Mouse (Mus musculus) forebrain, embryonic 14.5 days (tissue): ENCODE measurements around the gene Ldha. TPM values are rescaled to one million over a fixed set of nuclear protein-coding genes. Genes with fewer than 3 reads are reported as not detected.

Source experiments
- ATAC-seq: fragments of 200-750 bp; cut with Nextera tagmentation; 2 replicates; pipeline ENCODE4 v1.8.0; 2017; ENCODE audit warnings: mild to moderate bottlenecking, moderate library complexity
- DNase-seq: peaks from one replicate; pipeline ENCODE4 v3.0.0-alpha.2; 2015; ENCODE audit warnings: low spot score
- H3K27ac ChIP-seq: fragments of 300-500 bp; sonication (generic); 2 replicates; pipeline ENCODE4 v1.5.1; 2014; ENCODE audit warnings: low read depth, mild to moderate bottlenecking, control low read depth, low read length, moderate library complexity
- H3K27me3 ChIP-seq: fragments of 300-500 bp; sonication (generic); replicated peaks from 2 replicates; pipeline ENCODE4 v1.6.1; 2014; ENCODE audit warnings: low read length, control low read depth, mixed read lengths; ENCODE audit not compliant: control insufficient read depth, insufficient read depth
- H3K36me3 ChIP-seq: fragments of 300-500 bp; sonication (generic); 2 replicates; pipeline ENCODE4 v1.6.1; 2014; ENCODE audit warnings: low read length, control low read depth; ENCODE audit not compliant: control insufficient read depth, insufficient read depth
- H3K4me1 ChIP-seq: fragments of 300-500 bp; sonication (generic); 2 replicates; pipeline ENCODE4 v1.6.1; 2014; ENCODE audit warnings: antibody characterized with exemption, low read length, control low read depth; ENCODE audit not compliant: control insufficient read depth, insufficient read depth
- H3K4me2 ChIP-seq: fragments of 300-500 bp; sonication (generic); 2 replicates; pipeline ENCODE4 v1.6.1; 2014; ENCODE audit warnings: mild to moderate bottlenecking, control low read depth, low read length
- H3K4me3 ChIP-seq: fragments of 300-500 bp; sonication (generic); 2 replicates; pipeline ENCODE4 v1.5.1; 2014; ENCODE audit warnings: low read depth, low read length, control low read depth
- H3K9ac ChIP-seq: fragments of 300-500 bp; sonication (generic); 2 replicates; pipeline ENCODE4 v1.6.1; 2014; ENCODE audit warnings: mild to moderate bottlenecking, low read length, control low read depth, moderate library complexity
- H3K9me3 ChIP-seq: fragments of 300-500 bp; sonication (generic); replicated peaks from 2 replicates; pipeline ENCODE4 v1.6.1; 2016; ENCODE audit warnings: low read length, control low read depth, mixed read lengths; ENCODE audit not compliant: control insufficient read depth
- WGBS: fragments of 180-500 bp; shearing (Covaris S2); extraction: QIAGEN DNeasy Blood & Tissue Kit; methylation state at CpG from one replicate; pipeline ENCODE4 v1.1.7; 2014; 5-methylcytosine and 5-hydroxymethylcytosine counted together
- polyA plus RNA-seq: library from polyadenylated mRNA; unstranded; fragments of >200 nt; fragmentation: Nextera tagmentation; extraction: Ambion mirVana; gene quantifications from 2 replicates; pipeline ENCODE4 v1.2.1, GENCODE M21; 2014

Ldha gene
- polyA plus RNA-seq, 1 experiment from 2014 or later: 871 TPM

DNA sequence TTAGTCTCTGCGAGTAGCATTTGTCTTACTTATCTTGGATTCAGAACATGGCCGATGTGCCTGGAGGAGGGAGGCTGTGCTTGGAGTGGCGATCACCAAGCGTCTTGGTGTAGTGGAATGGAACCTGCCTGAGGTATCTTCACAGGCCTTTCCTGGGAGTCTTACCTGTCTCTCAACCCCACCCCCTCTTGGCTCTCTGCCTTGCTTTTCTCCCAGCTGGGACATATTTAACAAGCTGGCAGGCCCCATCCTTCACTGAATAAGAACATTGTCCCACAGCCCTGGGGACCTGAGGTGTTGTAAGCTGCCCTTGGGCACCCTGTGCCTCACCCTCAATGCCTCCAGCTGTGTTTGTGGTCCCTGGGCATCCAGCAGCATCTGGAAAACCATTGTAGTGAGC is 2.3 kb downstream of the Ldha start:
- Histone ChIP-seq H3K36me3 (peaks cover 8% of the 10 kb centered on the region), H3K27ac (no peak overlapping the region), H3K4me3 (no peak overlapping the region), H3K9ac (no peak overlapping the region), H3K9me3 (no peaks in the 10 kb centered on the region), H3K4me2 (no peak overlapping the region), H3K27me3 (no peaks in the 10 kb centered on the region), H3K4me1 (peaks cover 3% of the 10 kb centered on the region; the same call in 1 of the 2 replicates)
- WGBS: 89% methylated on average over 4 of the region's 4 CpGs
- DNase-seq (no peak), ATAC-seq (no peak)

- no peaks in the 10 kb centered on the region for H3K27me3 ChIP-seq
- H3K4me1 ChIP-seq: no peaks in the 10 kb centered on the region; the same call in 1 of the 2 replicates
- no peaks in the 10 kb centered on the region for H3K9me3 ChIP-seq
- ATAC-seq (peak; percentile 91), DNase-seq (peak; percentile 95)
- peak overlapping the region; percentile 89 for H3K9ac ChIP-seq
- H3K27ac ChIP-seq: peak overlapping the region; percentile 78
- WGBS: under 1% methylated on average over 51 of the region's 51 CpGs
- peaks cover 26% of the 10 kb centered on the region for H3K36me3 ChIP-seq
- peak overlapping the region; percentile 84 for H3K4me2 ChIP-seq
- H3K4me3 ChIP-seq: peak overlapping the region; percentile 72
These were observed 4.1 kb downstream of the Ldha start for GRCm38 (mm10) chr7:46845211-46845977.

GRCm38 (mm10) chr7:46845978-46846485 is 4.8 kb downstream of the Ldha start:
- ATAC-seq: peak; percentile 17
- DNase-seq: peak; percentile 41
- WGBS: under 1% methylated on average over 36 of the region's 36 CpGs

DNA sequence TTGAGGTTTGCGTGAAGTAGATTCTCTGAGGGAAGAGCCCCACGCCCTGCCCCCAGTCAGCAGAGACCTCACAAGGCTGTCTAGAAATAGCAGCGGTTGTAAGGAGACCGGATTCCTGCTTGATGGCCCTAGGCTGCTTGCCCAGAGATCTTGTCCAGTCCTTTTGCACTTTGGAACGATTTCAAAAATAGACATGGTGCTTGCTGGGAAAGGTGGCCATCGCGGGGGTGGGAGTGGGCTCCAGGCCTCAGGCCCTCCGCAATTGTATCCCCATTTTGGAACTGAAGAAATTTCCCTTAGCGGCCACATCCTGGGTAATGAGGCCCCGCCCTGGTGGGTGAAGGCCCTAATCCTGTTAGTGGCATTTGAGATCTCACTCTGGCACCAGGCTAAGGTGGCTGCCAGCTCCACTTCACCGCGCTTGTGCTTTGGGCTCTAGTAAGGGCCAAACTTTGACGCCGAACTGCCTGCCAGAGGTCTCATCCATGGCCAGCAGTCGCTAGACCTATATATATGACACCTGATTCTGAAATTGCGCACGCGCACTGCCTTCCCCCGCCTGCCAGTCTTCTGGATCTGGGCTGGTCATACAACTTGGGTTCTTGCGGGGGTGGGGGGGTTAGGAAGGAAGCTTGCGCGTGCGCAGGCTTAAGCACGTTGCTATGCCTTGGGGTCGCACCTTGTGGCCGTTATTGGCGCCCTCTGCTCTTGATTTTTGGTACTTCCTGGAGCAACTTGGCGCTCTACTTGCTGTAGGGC is 5.4 kb downstream of the Ldha start:
- H3K4me1 ChIP-seq: no peaks in the 10 kb centered on the region; the same call in 1 of the 2 replicates
- H3K36me3 ChIP-seq: peaks cover 39% of the 10 kb centered on the region
- peak overlapping the region; percentile 78; the same call in 1 of the 2 replicates for H3K27ac ChIP-seq
- DNase-seq (peak; percentile 85), ATAC-seq (peak; percentile 54)
- no peaks in the 10 kb centered on the region for H3K27me3 ChIP-seq
- peak overlapping the region; percentile 89 for H3K9ac ChIP-seq
- peak overlapping the region; percentile 84 for H3K4me2 ChIP-seq
- H3K9me3 ChIP-seq: no peaks in the 10 kb centered on the region
- peak overlapping the region; percentile 72 for H3K4me3 ChIP-seq
- 2% methylated on average over 28 of the region's 28 CpGs for WGBS

More at GRCm38 (mm10) chr7:46845978-46846485, 4.8 kb downstream of the Ldha start:
- Histone ChIP-seq H3K4me2 (peak overlapping the region; percentile 84), H3K27me3 (no peaks in the 10 kb centered on the region), H3K36me3 (peaks cover 33% of the 10 kb centered on the region), H3K27ac (peak overlapping the region; percentile 78), H3K4me1 (no peaks in the 10 kb centered on the region; the same call in 1 of the 2 replicates), H3K9ac (peak overlapping the region; percentile 89), H3K9me3 (no peaks in the 10 kb centered on the region), H3K4me3 (peak overlapping the region; percentile 72)

GRCm38 (mm10) chr7:46849287-46849686 is 8.0 kb downstream of the Ldha start:
- DNase-seq (no peak), ATAC-seq (no peak)
- Histone ChIP-seq H3K27me3 (no peaks in the 10 kb centered on the region), H3K27ac (no peak overlapping the region), H3K4me3 (no peak overlapping the region), H3K36me3 (peaks cover 65% of the 10 kb centered on the region), H3K9me3 (no peaks in the 10 kb centered on the region), H3K9ac (no peak overlapping the region), H3K4me2 (no peak overlapping the region), H3K4me1 (no peaks in the 10 kb centered on the region; the same call in 1 of the 2 replicates)
- WGBS: 87% methylated on average over 5 of the region's 5 CpGs

DNA sequence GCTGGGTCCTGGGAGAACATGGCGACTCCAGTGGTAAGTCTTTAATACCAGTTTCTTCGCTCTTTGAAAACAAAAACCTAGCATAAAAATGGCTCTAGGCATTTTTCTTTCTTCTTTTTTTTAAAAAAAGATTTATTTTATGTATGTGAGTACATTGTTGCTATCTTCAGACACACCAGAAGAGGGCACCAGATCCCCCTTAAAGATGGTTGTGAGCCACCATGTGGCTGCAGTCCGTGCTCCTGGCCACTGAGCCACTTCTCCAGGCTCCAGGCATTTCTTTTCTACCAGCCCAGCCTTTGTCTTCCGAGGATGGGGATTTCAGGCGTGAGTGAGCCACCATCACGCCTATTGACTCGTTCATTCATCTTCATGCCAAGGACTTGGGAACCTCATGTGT is 9.8 kb downstream of the Ldha start:
- Histone ChIP-seq H3K27me3 (no peaks in the 10 kb centered on the region), H3K4me1 (no peaks in the 10 kb centered on the region; the same call in 1 of the 2 replicates), H3K9me3 (no peaks in the 10 kb centered on the region), H3K9ac (no peak overlapping the region), H3K27ac (no peak overlapping the region), H3K36me3 (peaks cover 76% of the 10 kb centered on the region), H3K4me3 (no peak overlapping the region), H3K4me2 (no peak overlapping the region)
- ATAC-seq (no peak), DNase-seq (no peak)
- WGBS: 55% methylated on average over 7 of the region's 7 CpGs

DNA sequence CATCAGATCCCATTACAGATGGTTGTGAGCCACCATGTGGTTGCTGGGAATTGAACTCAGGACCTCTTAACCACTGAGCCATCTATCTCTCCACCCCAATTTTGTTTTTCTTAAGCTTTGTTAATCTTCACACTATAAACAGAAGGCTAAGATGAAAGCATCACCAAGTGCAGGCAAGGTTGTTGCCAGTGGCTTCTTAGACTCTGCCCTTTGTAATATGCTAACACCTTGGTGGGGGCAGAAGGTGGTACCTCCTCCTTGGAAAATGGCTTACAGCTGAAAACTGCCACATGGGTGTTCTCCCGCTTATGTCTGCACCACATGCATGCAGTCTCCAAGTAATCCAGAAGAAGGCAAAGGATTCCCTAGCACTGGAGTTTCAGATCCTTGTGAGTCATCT is 11.4 kb downstream of the Ldha start:
- no peak for ATAC-seq
- H3K36me3 ChIP-seq: peaks cover 79% of the 10 kb centered on the region

DNA sequence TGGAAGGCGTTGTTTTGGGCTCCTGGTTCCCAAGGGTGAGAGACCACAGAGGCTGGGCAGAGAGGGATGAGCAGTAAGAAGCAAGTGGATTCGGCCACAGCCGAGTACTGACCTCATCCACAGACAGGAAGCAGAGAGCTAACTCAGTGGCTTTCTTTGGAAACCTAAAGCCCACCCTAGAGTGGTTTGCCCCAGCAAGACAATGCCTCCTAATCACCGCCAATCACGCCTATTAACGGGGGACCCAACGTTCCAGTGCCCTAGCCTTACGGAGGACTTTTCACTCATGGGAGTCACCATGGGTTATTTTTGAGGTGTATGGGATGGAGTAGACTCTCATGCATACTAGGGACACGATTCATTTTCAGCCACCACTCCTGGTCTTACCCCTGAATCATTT is 12.1 kb downstream of the Ldha start:
- ATAC-seq: no peak
- Histone ChIP-seq H3K4me2 (no peak overlapping the region), H3K27ac (no peak overlapping the region), H3K9me3 (no peaks in the 10 kb centered on the region), H3K4me1 (no peaks in the 10 kb centered on the region), H3K27me3 (no peaks in the 10 kb centered on the region), H3K4me3 (no peak overlapping the region), H3K36me3 (peaks cover 74% of the 10 kb centered on the region), H3K9ac (no peak overlapping the region)
- no peak for DNase-seq
- WGBS: 82% methylated on average over 9 of the region's 9 CpGs

More for the DNA sequence above, 11.4 kb downstream of the Ldha start:
- H3K4me2 ChIP-seq: no peak overlapping the region
- no peak overlapping the region for H3K9ac ChIP-seq
- no peaks in the 10 kb centered on the region for H3K27me3 ChIP-seq
- no peaks in the 10 kb centered on the region for H3K4me1 ChIP-seq
- WGBS: 95% methylated on average over 1 of the region's 1 CpGs
- no peak overlapping the region for H3K4me3 ChIP-seq
- no peak overlapping the region for H3K27ac ChIP-seq
- H3K9me3 ChIP-seq: no peaks in the 10 kb centered on the region
- no peak for DNase-seq
